Mouse (Mus musculus): ENCODE data around the gene Zfp768. TPM values are rescaled to one million over a fixed set of nuclear protein-coding genes. Genes with fewer than 3 reads are reported as not detected.
"Not testable (repeated sequence)": the region's sequence is repeated elsewhere in the genome, so short reads cannot be mapped to it uniquely, and the experiment has no call there.

The Zfp768 gene
- polyA plus RNA-seq, 1 experiment from 2014 or later = 17.6 TPM

DNA sequence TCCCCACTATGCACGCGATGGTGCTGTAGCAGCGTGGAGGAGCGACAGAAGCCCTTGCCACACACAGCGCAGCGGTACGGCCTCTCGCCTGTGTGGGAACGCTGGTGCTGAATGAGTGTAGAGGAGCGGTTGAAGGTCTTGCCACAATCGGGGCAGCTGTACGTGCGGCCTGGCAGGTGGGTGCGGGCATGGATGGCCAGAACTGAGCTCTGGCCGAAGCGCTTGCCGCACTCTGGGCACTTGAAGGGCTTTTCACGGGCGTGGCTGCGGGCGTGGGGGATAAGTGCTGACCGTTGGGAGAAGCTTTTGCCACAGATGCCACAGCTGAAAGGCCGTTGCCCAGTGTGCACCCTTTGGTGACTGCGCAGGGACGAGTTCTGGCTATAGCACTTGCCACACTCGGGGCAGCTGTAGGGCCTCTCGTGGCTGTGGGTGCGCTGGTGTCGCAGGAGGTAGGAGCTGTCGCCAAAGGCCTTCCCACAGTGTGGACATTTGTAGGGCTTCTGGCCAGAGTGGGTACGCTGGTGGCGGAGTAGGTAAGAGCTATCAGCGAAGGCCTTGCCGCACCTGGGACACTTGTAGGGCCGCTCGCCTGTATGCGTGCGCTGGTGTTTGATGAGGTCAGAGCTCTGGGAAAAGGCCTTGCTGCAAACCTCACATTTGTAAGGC is 1.9 kb downstream of the Zfp768 start:
- peaks cover 22% of the 10 kb centered on the region for H3K36me3 ChIP-seq (ENCODE audit: control insufficient read depth, insufficient read depth, low read length)
- ATAC-seq (ENCODE audit: low read depth) = no peak
- WGBS = 90% methylated on average over 38 of the region's 38 CpGs
- no peaks in the 10 kb centered on the region for H3K27me3 ChIP-seq (ENCODE audit: control insufficient read depth, insufficient read depth, low read depth, low read length)
- H3K4me1 ChIP-seq (replicated peaks; ENCODE audit: control insufficient read depth, insufficient read depth, low read length) = peaks cover 14% of the 10 kb centered on the region
- no peak overlapping the region for H3K27ac ChIP-seq (ENCODE audit: low read length)
- no peak overlapping the region for H3K4me2 ChIP-seq (ENCODE audit: low read depth, low read length)
- H3K9ac ChIP-seq (ENCODE audit: low read length) = no peak overlapping the region; the same call in 1 of the 2 replicates
- no peaks in the 10 kb centered on the region for H3K9me3 ChIP-seq (ENCODE audit: control insufficient read depth, low read length)
- H3K4me3 ChIP-seq (ENCODE audit: low read length) = no peak overlapping the region

DNA sequence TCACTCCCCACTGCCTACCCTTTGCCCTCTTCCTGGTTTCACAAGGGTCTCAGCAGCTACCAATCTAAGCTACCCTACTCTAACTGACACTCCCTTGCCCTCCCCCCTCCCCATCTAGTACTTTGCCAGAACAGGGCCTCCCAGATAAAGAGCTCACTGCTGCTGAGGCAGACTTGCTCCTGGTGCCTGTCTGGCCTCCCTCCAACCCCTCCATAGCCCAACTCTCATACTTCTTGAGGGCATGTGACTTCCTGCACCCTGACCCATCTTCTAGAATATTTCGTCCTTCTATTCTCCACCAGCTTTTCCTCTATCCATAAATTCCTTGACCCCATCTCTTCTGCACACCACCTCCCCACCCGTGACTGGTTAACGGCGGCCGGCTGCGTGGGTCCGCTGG is 2.5 kb downstream of the Zfp768 start:
- no peak overlapping the region for H3K4me2 ChIP-seq (ENCODE audit: low read depth, low read length)
- peaks cover 22% of the 10 kb centered on the region for H3K36me3 ChIP-seq (ENCODE audit: control insufficient read depth, insufficient read depth, low read length)
- ATAC-seq (ENCODE audit: low read depth) = no peak
- H3K27me3 ChIP-seq (ENCODE audit: control insufficient read depth, insufficient read depth, low read depth, low read length) = no peaks in the 10 kb centered on the region
- H3K9ac ChIP-seq (ENCODE audit: low read length) = no peak overlapping the region; the same call in 1 of the 2 replicates
- no peaks in the 10 kb centered on the region for H3K9me3 ChIP-seq (ENCODE audit: control insufficient read depth, low read length)
- WGBS = 92% methylated on average over 7 of the region's 7 CpGs
- peaks cover 14% of the 10 kb centered on the region for H3K4me1 ChIP-seq (replicated peaks; ENCODE audit: control insufficient read depth, insufficient read depth, low read length)
- no peak overlapping the region for H3K27ac ChIP-seq (ENCODE audit: low read length)
- H3K4me3 ChIP-seq (ENCODE audit: low read length) = no peak overlapping the region

DNA sequence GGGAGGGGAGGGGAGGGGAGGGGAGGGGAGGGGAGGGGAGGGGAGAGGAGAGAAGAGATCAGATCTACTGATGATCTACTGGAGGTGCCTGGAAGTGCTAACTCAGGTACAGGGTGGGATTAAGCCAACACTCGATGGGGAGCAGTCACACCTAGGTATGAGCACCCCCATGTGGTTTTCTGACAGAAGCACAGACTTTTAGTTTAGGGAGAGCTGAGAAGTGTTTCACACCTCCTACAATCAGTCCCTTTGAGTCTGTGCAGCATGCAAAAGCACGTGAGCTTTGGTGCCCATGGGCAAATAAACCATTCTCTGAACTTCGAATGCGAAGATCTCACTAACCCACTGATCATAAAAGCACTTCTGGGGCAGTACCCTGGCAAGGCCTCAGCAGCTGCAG is 3.1 kb downstream of the Zfp768 start:
- Histone ChIP-seq H3K27me3 (ENCODE audit: control insufficient read depth, insufficient read depth, low read depth, low read length) (no peaks in the 10 kb centered on the region), H3K36me3 (ENCODE audit: control insufficient read depth, insufficient read depth, low read length) (peaks cover 22% of the 10 kb centered on the region), H3K9ac (ENCODE audit: low read length) (no peak overlapping the region), H3K27ac (ENCODE audit: low read length) (no peak overlapping the region), H3K4me2 (ENCODE audit: low read depth, low read length) (no peak overlapping the region), H3K9me3 (ENCODE audit: control insufficient read depth, low read length) (no peaks in the 10 kb centered on the region), H3K4me1 (replicated peaks; ENCODE audit: control insufficient read depth, insufficient read depth, low read length) (peaks cover 14% of the 10 kb centered on the region), H3K4me3 (ENCODE audit: low read length) (no peak overlapping the region)
- no peak for ATAC-seq (ENCODE audit: low read depth)
- 56% methylated on average over 4 of the region's 4 CpGs for WGBS

DNA sequence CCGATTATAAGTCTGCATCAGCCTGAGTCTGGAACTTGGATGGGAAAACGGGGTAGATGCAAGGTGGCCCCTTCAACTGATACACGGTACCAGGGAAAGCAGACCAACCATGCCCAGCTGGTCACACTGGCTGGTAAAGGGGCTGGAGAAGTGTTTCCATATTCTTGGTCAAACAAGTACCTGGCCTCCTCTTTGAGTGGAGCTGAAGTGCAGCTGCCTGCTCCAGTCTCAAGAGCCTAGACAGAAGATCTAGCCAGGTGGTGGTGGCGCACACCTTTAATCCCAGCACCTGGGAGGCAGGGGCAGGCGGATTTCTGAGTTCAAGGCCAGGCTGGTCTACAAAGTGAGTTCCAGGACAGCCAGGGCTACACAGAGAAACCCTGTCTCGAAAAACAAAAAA is 3.5 kb downstream of the Zfp768 start:
- H3K4me3 ChIP-seq (ENCODE audit: low read length); H3K9me3 ChIP-seq (ENCODE audit: control insufficient read depth, low read length); H3K27ac ChIP-seq (ENCODE audit: low read length); H3K27me3 ChIP-seq (ENCODE audit: control insufficient read depth, insufficient read depth, low read depth, low read length); ATAC-seq (ENCODE audit: low read depth); H3K4me2 ChIP-seq (ENCODE audit: low read depth, low read length); H3K9ac ChIP-seq (ENCODE audit: low read length): not testable (repeated sequence)
- Histone ChIP-seq H3K36me3 (ENCODE audit: control insufficient read depth, insufficient read depth, low read length) (peaks cover 22% of the 10 kb centered on the region), H3K4me1 (replicated peaks; ENCODE audit: control insufficient read depth, insufficient read depth, low read length) (peaks cover 12% of the 10 kb centered on the region)
- 79% methylated on average over 6 of the region's 6 CpGs for WGBS

DNA sequence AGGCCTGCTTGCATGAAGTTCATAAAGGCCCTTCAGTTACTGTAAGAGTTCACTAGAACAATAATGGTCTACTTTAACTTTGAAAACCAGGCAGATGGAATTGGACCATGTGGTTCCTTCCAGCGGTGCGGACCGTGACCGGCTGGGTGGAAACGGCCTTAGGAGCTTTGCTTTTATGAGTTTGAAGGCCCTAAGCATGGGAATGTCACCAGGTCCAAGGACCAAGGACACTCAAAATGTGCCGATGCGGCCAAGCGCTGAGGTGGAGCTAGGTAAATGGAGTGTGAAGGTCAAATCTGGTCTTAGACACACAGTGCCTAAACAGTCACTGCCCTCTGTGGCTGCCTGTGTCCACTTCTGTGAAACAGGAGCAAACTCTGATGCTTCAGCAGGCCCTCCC is 4.0 kb downstream of the Zfp768 start:
- Histone ChIP-seq H3K36me3 (ENCODE audit: control insufficient read depth, insufficient read depth, low read length) (peaks cover 22% of the 10 kb centered on the region), H3K9me3 (ENCODE audit: control insufficient read depth, low read length) (no peaks in the 10 kb centered on the region), H3K4me2 (ENCODE audit: low read depth, low read length) (no peak overlapping the region), H3K4me1 (replicated peaks; ENCODE audit: control insufficient read depth, insufficient read depth, low read length) (peaks cover 9% of the 10 kb centered on the region), H3K4me3 (ENCODE audit: low read length) (no peak overlapping the region), H3K9ac (ENCODE audit: low read length) (no peak overlapping the region), H3K27me3 (ENCODE audit: control insufficient read depth, insufficient read depth, low read depth, low read length) (no peaks in the 10 kb centered on the region), H3K27ac (ENCODE audit: low read length) (no peak overlapping the region)
- 95% methylated on average over 8 of the region's 8 CpGs for WGBS
- no peak for ATAC-seq (ENCODE audit: low read depth)

DNA sequence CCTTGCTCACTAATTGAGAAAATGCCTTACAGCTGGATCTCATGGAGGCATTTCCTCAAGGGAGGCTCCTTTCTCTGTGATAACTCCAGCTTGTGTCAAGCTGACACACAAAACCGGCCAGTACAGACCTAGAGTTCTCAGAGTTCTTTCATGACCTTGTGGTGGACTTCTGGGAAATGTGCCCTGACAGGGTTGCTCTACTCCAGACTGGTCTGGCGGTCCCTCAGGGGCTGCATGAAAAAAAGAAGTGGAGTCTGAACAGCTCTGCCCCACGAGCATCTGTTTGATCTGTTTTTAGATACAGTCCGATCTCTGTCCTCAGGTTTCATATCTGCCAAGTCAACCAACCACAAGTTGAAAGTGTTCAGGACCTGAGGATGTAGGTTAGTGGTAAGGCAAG is 7.8 kb downstream of the Zfp768 start:
- H3K4me2 ChIP-seq (ENCODE audit: low read depth, low read length) = no peak overlapping the region
- no peak overlapping the region for H3K4me3 ChIP-seq (ENCODE audit: low read length)
- no peaks in the 10 kb centered on the region for H3K4me1 ChIP-seq (replicated peaks; ENCODE audit: control insufficient read depth, insufficient read depth, low read length)
- no peaks in the 10 kb centered on the region for H3K27me3 ChIP-seq (ENCODE audit: control insufficient read depth, insufficient read depth, low read depth, low read length)
- ATAC-seq (ENCODE audit: low read depth) = no peak
- H3K9ac ChIP-seq (ENCODE audit: low read length) = no peak overlapping the region
- H3K27ac ChIP-seq (ENCODE audit: low read length) = no peak overlapping the region
- no peaks in the 10 kb centered on the region for H3K9me3 ChIP-seq (ENCODE audit: control insufficient read depth, low read length)
- 57% methylated on average over 4 of the region's 4 CpGs for WGBS
- peaks cover 11% of the 10 kb centered on the region for H3K36me3 ChIP-seq (ENCODE audit: control insufficient read depth, insufficient read depth, low read length)

DNA sequence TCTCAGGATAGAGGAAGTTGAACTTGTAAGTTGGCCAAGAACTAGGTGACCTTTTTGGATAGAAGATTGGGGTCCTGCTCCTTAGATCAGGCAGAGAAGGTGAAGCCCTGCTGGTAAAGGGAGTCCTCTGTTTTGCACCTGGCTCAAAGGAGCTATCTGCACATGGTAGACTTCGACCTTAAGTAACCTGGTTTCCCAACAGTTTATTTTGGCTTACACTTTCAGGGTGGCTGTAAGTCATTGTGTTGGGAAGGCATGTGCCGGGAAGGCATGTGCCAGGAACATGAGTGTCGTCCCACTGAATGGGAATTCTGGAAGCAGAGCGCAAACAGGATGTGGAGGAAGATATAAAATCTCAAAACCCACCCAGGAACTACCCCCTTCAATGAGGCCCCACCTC is 9.8 kb downstream of the Zfp768 start:
- Histone ChIP-seq H3K27me3 (ENCODE audit: control insufficient read depth, insufficient read depth, low read depth, low read length) (no peaks in the 10 kb centered on the region), H3K4me3 (ENCODE audit: low read length) (no peak overlapping the region), H3K9ac (ENCODE audit: low read length) (no peak overlapping the region), H3K9me3 (ENCODE audit: control insufficient read depth, low read length) (no peaks in the 10 kb centered on the region), H3K4me1 (replicated peaks; ENCODE audit: control insufficient read depth, insufficient read depth, low read length) (no peaks in the 10 kb centered on the region), H3K27ac (ENCODE audit: low read length) (no peak overlapping the region), H3K4me2 (ENCODE audit: low read depth, low read length) (no peak overlapping the region), H3K36me3 (ENCODE audit: control insufficient read depth, insufficient read depth, low read length) (no peaks in the 10 kb centered on the region)
- no peak for ATAC-seq (ENCODE audit: low read depth)
- 71% methylated on average over 4 of the region's 4 CpGs for WGBS

DNA sequence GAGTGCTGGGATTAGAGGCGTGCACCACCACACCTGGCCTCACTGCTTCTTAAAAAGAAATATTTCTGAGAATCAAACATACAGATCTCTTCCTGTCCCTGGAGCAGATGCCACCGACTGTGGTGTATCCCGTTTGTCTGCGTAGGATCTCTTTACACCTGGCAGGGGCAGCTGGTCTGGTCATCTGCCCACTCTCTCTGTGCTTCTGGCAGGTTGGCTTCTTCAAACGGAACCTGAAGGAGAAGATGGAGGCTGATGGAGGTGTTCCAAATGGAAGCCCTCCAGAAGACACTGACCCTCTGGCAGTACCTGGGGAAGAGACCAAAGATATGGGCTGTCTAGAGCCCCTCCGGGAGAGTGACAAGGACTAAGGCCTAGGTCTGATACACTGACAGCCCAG is 12.1 kb downstream of the Zfp768 start:
- Histone ChIP-seq H3K4me3 (ENCODE audit: low read length) (no peak overlapping the region), H3K9ac (ENCODE audit: low read length) (no peak overlapping the region), H3K4me1 (replicated peaks; ENCODE audit: control insufficient read depth, insufficient read depth, low read length) (no peaks in the 10 kb centered on the region), H3K36me3 (ENCODE audit: control insufficient read depth, insufficient read depth, low read length) (no peaks in the 10 kb centered on the region), H3K4me2 (ENCODE audit: low read depth, low read length) (no peak overlapping the region), H3K27ac (ENCODE audit: low read length) (no peak overlapping the region), H3K27me3 (ENCODE audit: control insufficient read depth, insufficient read depth, low read depth, low read length) (no peaks in the 10 kb centered on the region), H3K9me3 (ENCODE audit: control insufficient read depth, low read length) (no peaks in the 10 kb centered on the region)
- 74% methylated on average over 6 of the region's 6 CpGs for WGBS
- no peak for ATAC-seq (ENCODE audit: low read depth)

DNA sequence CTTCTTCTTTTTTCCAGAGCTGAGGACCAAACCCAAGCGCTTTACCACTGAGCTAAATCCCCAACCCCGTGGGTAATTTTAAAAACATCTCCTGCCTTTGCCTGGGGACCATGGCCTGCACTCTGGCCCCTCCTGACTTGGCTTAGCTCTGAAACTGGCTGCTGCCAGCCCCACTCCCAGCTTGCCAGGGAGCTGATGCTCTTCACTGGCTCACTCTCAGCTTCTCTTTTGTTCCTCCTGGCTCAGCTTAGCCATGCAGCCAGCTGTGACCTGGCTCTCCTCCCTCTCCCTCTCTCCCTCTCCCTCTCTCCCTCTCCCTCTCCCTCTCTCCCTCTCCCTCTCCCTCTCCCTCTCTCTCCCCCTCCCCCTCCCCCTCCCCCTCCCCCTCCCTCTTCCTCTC is 18.7 kb downstream of the Zfp768 start:
- no peak for ATAC-seq (ENCODE audit: low read depth)
- no peak overlapping the region for H3K27ac ChIP-seq (ENCODE audit: low read length)

DNA sequence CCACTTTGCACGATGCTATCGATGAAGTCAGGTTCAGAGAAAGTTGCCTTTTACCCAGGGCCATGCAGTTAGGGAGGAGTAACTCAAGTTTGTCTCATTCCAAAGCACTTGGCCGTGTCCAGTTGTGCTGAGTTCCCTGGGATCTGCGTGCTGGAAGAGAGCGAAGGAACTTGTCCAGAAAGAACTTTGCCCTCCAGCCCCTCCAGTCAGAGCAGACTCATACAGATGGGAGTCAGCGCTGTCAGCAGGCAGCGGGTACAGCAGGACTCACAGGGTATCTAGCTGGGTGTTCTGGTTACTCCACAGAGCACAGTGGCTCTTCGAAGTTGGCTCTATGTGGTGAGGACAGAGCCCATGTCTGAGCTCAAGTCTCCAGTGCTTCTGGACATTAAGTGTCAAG is 19.8 kb downstream of the Zfp768 start:
- no peak overlapping the region for H3K4me2 ChIP-seq (ENCODE audit: low read depth, low read length)
- no peaks in the 10 kb centered on the region for H3K36me3 ChIP-seq (ENCODE audit: control insufficient read depth, insufficient read depth, low read length)
- H3K9me3 ChIP-seq (ENCODE audit: control insufficient read depth, low read length) = no peaks in the 10 kb centered on the region
- H3K4me1 ChIP-seq (replicated peaks; ENCODE audit: control insufficient read depth, insufficient read depth, low read length) = no peaks in the 10 kb centered on the region
- H3K4me3 ChIP-seq (ENCODE audit: low read length) = no peak overlapping the region
- H3K9ac ChIP-seq (ENCODE audit: low read length) = no peak overlapping the region
- no peaks in the 10 kb centered on the region for H3K27me3 ChIP-seq (ENCODE audit: control insufficient read depth, insufficient read depth, low read depth, low read length)
- 75% methylated on average over 8 of the region's 8 CpGs for WGBS
- no peak overlapping the region for H3K27ac ChIP-seq (ENCODE audit: low read length)
- ATAC-seq (ENCODE audit: low read depth) = no peak

More for the DNA sequence above, 18.7 kb downstream of the Zfp768 start:
- no peaks in the 10 kb centered on the region for H3K27me3 ChIP-seq (ENCODE audit: control insufficient read depth, insufficient read depth, low read depth, low read length)
- no peaks in the 10 kb centered on the region for H3K9me3 ChIP-seq (ENCODE audit: control insufficient read depth, low read length)
- no peaks in the 10 kb centered on the region for H3K4me1 ChIP-seq (replicated peaks; ENCODE audit: control insufficient read depth, insufficient read depth, low read length)
- H3K36me3 ChIP-seq (ENCODE audit: control insufficient read depth, insufficient read depth, low read length) = no peaks in the 10 kb centered on the region
- H3K4me2 ChIP-seq (ENCODE audit: low read depth, low read length) = no peak overlapping the region
- no peak overlapping the region for H3K4me3 ChIP-seq (ENCODE audit: low read length)
- H3K9ac ChIP-seq (ENCODE audit: low read length) = no peak overlapping the region
- WGBS = 77% methylated on average over 2 of the region's 2 CpGs

All from lung, embryonic 16.5 days (tissue).